Mouse (Mus musculus): ENCODE results near the gene Acsm1. TPM values are rescaled to one million over a fixed set of nuclear protein-coding genes. Genes with fewer than 3 reads are reported as not detected.

Acsm1 gene
- polyA plus RNA-seq, 1 experiment from 2014 or later: not detected

GRCm38 (mm10) chr7:119618209-119618935 is 11.5 kb downstream of the Acsm1 start:
- Histone ChIP-seq H3K9me3 (replicated peaks; ENCODE audit: control insufficient read depth, low read length) (no peaks in the 10 kb centered on the region), H3K4me3 (ENCODE audit: low read depth, low read length) (no peak overlapping the region), H3K4me1 (ENCODE audit: control insufficient read depth, insufficient read depth, low read length) (no peaks in the 10 kb centered on the region), H3K27me3 (ENCODE audit: control insufficient read depth, insufficient read depth, low read length) (no peaks in the 10 kb centered on the region), H3K9ac (replicated peaks; ENCODE audit: low read length) (no peak overlapping the region), H3K27ac (replicated peaks; ENCODE audit: low read depth, low read length) (no peak overlapping the region), H3K36me3 (replicated peaks; ENCODE audit: control insufficient read depth, insufficient read depth, low read depth, low read length) (no peaks in the 10 kb centered on the region), H3K4me2 (ENCODE audit: low read depth, low read length) (no peak overlapping the region)
- DNase-seq (ENCODE audit: low spot score) (no peak), ATAC-seq (replicated peaks; ENCODE audit: insufficient number of reproducible peaks, low FRiP score, low TSS enrichment, low read depth) (no peak)
- WGBS: 67% methylated on average over 4 of the region's 4 CpGs

GRCm38 (mm10) chr7:119620157-119620556 is 13.3 kb downstream of the Acsm1 start:
- no peaks in the 10 kb centered on the region for H3K9me3 ChIP-seq (replicated peaks; ENCODE audit: control insufficient read depth, low read length)
- no peaks in the 10 kb centered on the region for H3K36me3 ChIP-seq (replicated peaks; ENCODE audit: control insufficient read depth, insufficient read depth, low read depth, low read length)
- no peaks in the 10 kb centered on the region for H3K27me3 ChIP-seq (ENCODE audit: control insufficient read depth, insufficient read depth, low read length)
- ATAC-seq (replicated peaks; ENCODE audit: insufficient number of reproducible peaks, low FRiP score, low TSS enrichment, low read depth): no peak
- H3K4me1 ChIP-seq (ENCODE audit: control insufficient read depth, insufficient read depth, low read length): no peaks in the 10 kb centered on the region
- DNase-seq (ENCODE audit: low spot score): no peak
- H3K9ac ChIP-seq (replicated peaks; ENCODE audit: low read length): no peak overlapping the region
- no peak overlapping the region for H3K27ac ChIP-seq (replicated peaks; ENCODE audit: low read depth, low read length)
- H3K4me2 ChIP-seq (ENCODE audit: low read depth, low read length): no peak overlapping the region
- no peak overlapping the region for H3K4me3 ChIP-seq (ENCODE audit: low read depth, low read length)

- Histone ChIP-seq H3K27ac (replicated peaks; ENCODE audit: low read depth, low read length) (no peak overlapping the region), H3K9me3 (replicated peaks; ENCODE audit: control insufficient read depth, low read length) (no peaks in the 10 kb centered on the region), H3K4me1 (ENCODE audit: control insufficient read depth, insufficient read depth, low read length) (no peaks in the 10 kb centered on the region), H3K9ac (replicated peaks; ENCODE audit: low read length) (no peak overlapping the region), H3K4me3 (ENCODE audit: low read depth, low read length) (no peak overlapping the region), H3K4me2 (ENCODE audit: low read depth, low read length) (no peak overlapping the region), H3K27me3 (ENCODE audit: control insufficient read depth, insufficient read depth, low read length) (no peaks in the 10 kb centered on the region), H3K36me3 (replicated peaks; ENCODE audit: control insufficient read depth, insufficient read depth, low read depth, low read length) (no peaks in the 10 kb centered on the region)
- ATAC-seq (replicated peaks; ENCODE audit: insufficient number of reproducible peaks, low FRiP score, low TSS enrichment, low read depth) (no peak), DNase-seq (ENCODE audit: low spot score) (no peak)
These were observed 31.9 kb downstream of the Acsm1 start for GRCm38 (mm10) chr7:119638773-119639172.

- 76% methylated on average over 5 of the region's 5 CpGs for WGBS
- Histone ChIP-seq H3K9me3 (replicated peaks; ENCODE audit: control insufficient read depth, low read length) (no peaks in the 10 kb centered on the region), H3K27ac (replicated peaks; ENCODE audit: low read depth, low read length) (no peak overlapping the region), H3K36me3 (replicated peaks; ENCODE audit: control insufficient read depth, insufficient read depth, low read depth, low read length) (no peaks in the 10 kb centered on the region), H3K4me3 (ENCODE audit: low read depth, low read length) (no peak overlapping the region), H3K9ac (replicated peaks; ENCODE audit: low read length) (no peak overlapping the region), H3K4me2 (ENCODE audit: low read depth, low read length) (no peak overlapping the region), H3K4me1 (ENCODE audit: control insufficient read depth, insufficient read depth, low read length) (no peaks in the 10 kb centered on the region), H3K27me3 (ENCODE audit: control insufficient read depth, insufficient read depth, low read length) (no peaks in the 10 kb centered on the region)
- ATAC-seq (replicated peaks; ENCODE audit: insufficient number of reproducible peaks, low FRiP score, low TSS enrichment, low read depth): no peak
- no peak for DNase-seq (ENCODE audit: low spot score)
These were observed 35.5 kb downstream of the Acsm1 start for GRCm38 (mm10) chr7:119642307-119642706.

- no peaks in the 10 kb centered on the region for H3K4me1 ChIP-seq (ENCODE audit: control insufficient read depth, insufficient read depth, low read length)
- H3K27ac ChIP-seq (replicated peaks; ENCODE audit: low read depth, low read length): no peak overlapping the region
- no peaks in the 10 kb centered on the region for H3K9me3 ChIP-seq (replicated peaks; ENCODE audit: control insufficient read depth, low read length)
- 85% methylated on average over 3 of the region's 3 CpGs for WGBS
- no peak for DNase-seq (ENCODE audit: low spot score)
- H3K9ac ChIP-seq (replicated peaks; ENCODE audit: low read length): no peak overlapping the region
- no peak overlapping the region for H3K4me2 ChIP-seq (ENCODE audit: low read depth, low read length)
- H3K27me3 ChIP-seq (ENCODE audit: control insufficient read depth, insufficient read depth, low read length): no peaks in the 10 kb centered on the region
- no peak overlapping the region for H3K4me3 ChIP-seq (ENCODE audit: low read depth, low read length)
- no peak for ATAC-seq (replicated peaks; ENCODE audit: insufficient number of reproducible peaks, low FRiP score, low TSS enrichment, low read depth)
- H3K36me3 ChIP-seq (replicated peaks; ENCODE audit: control insufficient read depth, insufficient read depth, low read depth, low read length): no peaks in the 10 kb centered on the region
These were observed 61.1 kb downstream of the Acsm1 start for GRCm38 (mm10) chr7:119667893-119668292.

GRCm38 (mm10) chr7:119670395-119670794 is 63.6 kb downstream of the Acsm1 start:
- no peaks in the 10 kb centered on the region for H3K27me3 ChIP-seq (ENCODE audit: control insufficient read depth, insufficient read depth, low read length)
- no peaks in the 10 kb centered on the region for H3K4me1 ChIP-seq (ENCODE audit: control insufficient read depth, insufficient read depth, low read length)
- DNase-seq (ENCODE audit: low spot score) (no peak), ATAC-seq (replicated peaks; ENCODE audit: insufficient number of reproducible peaks, low FRiP score, low TSS enrichment, low read depth) (no peak)
- no peak overlapping the region for H3K4me2 ChIP-seq (ENCODE audit: low read depth, low read length)
- no peak overlapping the region for H3K9ac ChIP-seq (replicated peaks; ENCODE audit: low read length)
- H3K36me3 ChIP-seq (replicated peaks; ENCODE audit: control insufficient read depth, insufficient read depth, low read depth, low read length): no peaks in the 10 kb centered on the region
- H3K4me3 ChIP-seq (ENCODE audit: low read depth, low read length): no peak overlapping the region
- no peaks in the 10 kb centered on the region for H3K9me3 ChIP-seq (replicated peaks; ENCODE audit: control insufficient read depth, low read length)
- 72% methylated on average over 5 of the region's 5 CpGs for WGBS
- no peak overlapping the region for H3K27ac ChIP-seq (replicated peaks; ENCODE audit: low read depth, low read length)

- no peaks in the 10 kb centered on the region for H3K9me3 ChIP-seq (replicated peaks; ENCODE audit: control insufficient read depth, low read length)
- no peak overlapping the region for H3K9ac ChIP-seq (replicated peaks; ENCODE audit: low read length)
- DNase-seq (ENCODE audit: low spot score) (peak; percentile 8), ATAC-seq (replicated peaks; ENCODE audit: insufficient number of reproducible peaks, low FRiP score, low TSS enrichment, low read depth) (no peak)
- no peaks in the 10 kb centered on the region for H3K27me3 ChIP-seq (ENCODE audit: control insufficient read depth, insufficient read depth, low read length)
- no peaks in the 10 kb centered on the region for H3K4me1 ChIP-seq (ENCODE audit: control insufficient read depth, insufficient read depth, low read length)
- no peak overlapping the region for H3K27ac ChIP-seq (replicated peaks; ENCODE audit: low read depth, low read length)
- no peak overlapping the region for H3K4me3 ChIP-seq (ENCODE audit: low read depth, low read length)
- H3K4me2 ChIP-seq (ENCODE audit: low read depth, low read length): no peak overlapping the region
- no peaks in the 10 kb centered on the region for H3K36me3 ChIP-seq (replicated peaks; ENCODE audit: control insufficient read depth, insufficient read depth, low read depth, low read length)
- WGBS: 49% methylated on average over 6 of the region's 6 CpGs
These were observed 64.1 kb downstream of the Acsm1 start for GRCm38 (mm10) chr7:119670925-119671324.

- H3K9ac ChIP-seq (replicated peaks; ENCODE audit: low read length): no peak overlapping the region
- no peaks in the 10 kb centered on the region for H3K36me3 ChIP-seq (replicated peaks; ENCODE audit: control insufficient read depth, insufficient read depth, low read depth, low read length)
- no peaks in the 10 kb centered on the region for H3K27me3 ChIP-seq (ENCODE audit: control insufficient read depth, insufficient read depth, low read length)
- DNase-seq (ENCODE audit: low spot score): peak; percentile 81
- H3K9me3 ChIP-seq (replicated peaks; ENCODE audit: control insufficient read depth, low read length): no peaks in the 10 kb centered on the region
- no peak overlapping the region for H3K4me2 ChIP-seq (ENCODE audit: low read depth, low read length)
- H3K27ac ChIP-seq (replicated peaks; ENCODE audit: low read depth, low read length): no peak overlapping the region
- peak; percentile 67; the same call in 1 of the 2 replicates for ATAC-seq (replicated peaks; ENCODE audit: insufficient number of reproducible peaks, low FRiP score, low TSS enrichment, low read depth)
- H3K4me1 ChIP-seq (ENCODE audit: control insufficient read depth, insufficient read depth, low read length): no peaks in the 10 kb centered on the region
- H3K4me3 ChIP-seq (ENCODE audit: low read depth, low read length): no peak overlapping the region
- WGBS: 19% methylated on average over 6 of the region's 6 CpGs
These were observed 66.6 kb downstream of the Acsm1 start for GRCm38 (mm10) chr7:119673465-119673864.
